Mouse (Mus musculus): ENCODE measurements around the gene Srd5a1. TPM values are rescaled to one million over a fixed set of nuclear protein-coding genes. Genes with fewer than 3 reads are reported as not detected.

The Srd5a1 gene
- polyA plus RNA-seq, 1 experiment, result 14.9 TPM

- Histone ChIP-seq H3K27ac (ENCODE audit: insufficient read depth, low read length) (no peak overlapping the region), H3K27me3 (ENCODE audit: control insufficient read depth, insufficient read depth, low read length) (no peaks in the 10 kb centered on the region), H3K4me1 (ENCODE audit: control insufficient read depth, insufficient read depth, low read length) (peaks cover 7% of the 10 kb centered on the region; the same call in 1 of the 2 replicates), H3K4me3 (replicated peaks; ENCODE audit: insufficient read depth, low read depth, low read length) (no peak overlapping the region)
- 27% methylated on average over 12 of the region's 12 CpGs for WGBS
- peak in 1 of 2 experiments; percentile 14 for DNase-seq
- TF ChIP-seq CTCF (IDR thresholded peaks at IDR 0.05; ENCODE audit: borderline replicate concordance, insufficient read depth, low read depth, low read length) (no peak), POLR2A (IDR thresholded peaks at IDR 0.05; ENCODE audit: borderline replicate concordance, insufficient read depth, low read length) (no peak)
Observed at GRCm38 (mm10) chr13:69543595-69543994, 67.6 kb downstream of the Srd5a1 start.

GRCm38 (mm10) chr13:69542571-69543352, 68.5 kb downstream of the Srd5a1 start:
- DNase-seq, result no peak
- no peaks in the 10 kb centered on the region for H3K27me3 ChIP-seq (ENCODE audit: control insufficient read depth, insufficient read depth, low read length)
- TF ChIP-seq CTCF (IDR thresholded peaks at IDR 0.05; ENCODE audit: borderline replicate concordance, insufficient read depth, low read depth, low read length) (no peak), POLR2A (IDR thresholded peaks at IDR 0.05; ENCODE audit: borderline replicate concordance, insufficient read depth, low read length) (no peak)
- no peak overlapping the region for H3K4me3 ChIP-seq (replicated peaks; ENCODE audit: insufficient read depth, low read depth, low read length)
- H3K4me1 ChIP-seq (ENCODE audit: control insufficient read depth, insufficient read depth, low read length), result peaks cover 7% of the 10 kb centered on the region; the same call in 1 of the 2 replicates
- no peak overlapping the region for H3K27ac ChIP-seq (ENCODE audit: insufficient read depth, low read length)
- 57% methylated on average over 17 of the region's 17 CpGs for WGBS

- H3K27me3 ChIP-seq (ENCODE audit: control insufficient read depth, insufficient read depth, low read length), result no peaks in the 10 kb centered on the region
Observed at GRCm38 (mm10) chr13:69541776-69542175, 69.5 kb downstream of the Srd5a1 start.

GRCm38 (mm10) chr13:69541209-69541608, 70.0 kb downstream of the Srd5a1 start:
- no peaks in the 10 kb centered on the region for H3K27me3 ChIP-seq (ENCODE audit: control insufficient read depth, insufficient read depth, low read length)
- H3K27ac ChIP-seq (ENCODE audit: insufficient read depth, low read length), result no peak overlapping the region
- H3K4me1 ChIP-seq (ENCODE audit: control insufficient read depth, insufficient read depth, low read length), result peaks cover 7% of the 10 kb centered on the region; the same call in 1 of the 2 replicates
- no peak for TF ChIP-seq POLR2A (IDR thresholded peaks at IDR 0.05; ENCODE audit: borderline replicate concordance, insufficient read depth, low read length)
- no peak for TF ChIP-seq CTCF (IDR thresholded peaks at IDR 0.05; ENCODE audit: borderline replicate concordance, insufficient read depth, low read depth, low read length)
- peak; percentile 41 to 52 for DNase-seq
- 9% methylated on average over 6 of the region's 6 CpGs for WGBS
- no peak overlapping the region for H3K4me3 ChIP-seq (replicated peaks; ENCODE audit: insufficient read depth, low read depth, low read length)

More at GRCm38 (mm10) chr13:69541776-69542175, 69.5 kb downstream of the Srd5a1 start:
- no peak for DNase-seq
- Histone ChIP-seq H3K4me3 (replicated peaks; ENCODE audit: insufficient read depth, low read depth, low read length) (no peak overlapping the region), H3K4me1 (ENCODE audit: control insufficient read depth, insufficient read depth, low read length) (peaks cover 7% of the 10 kb centered on the region; the same call in 1 of the 2 replicates), H3K27ac (ENCODE audit: insufficient read depth, low read length) (no peak overlapping the region)
- TF ChIP-seq POLR2A (IDR thresholded peaks at IDR 0.05; ENCODE audit: borderline replicate concordance, insufficient read depth, low read length), result no peak
- TF ChIP-seq CTCF (IDR thresholded peaks at IDR 0.05; ENCODE audit: borderline replicate concordance, insufficient read depth, low read depth, low read length), result no peak
- 59% methylated on average over 10 of the region's 10 CpGs for WGBS

- no peak for TF ChIP-seq POLR2A (IDR thresholded peaks at IDR 0.05; ENCODE audit: borderline replicate concordance, insufficient read depth, low read length)
- TF ChIP-seq CTCF (IDR thresholded peaks at IDR 0.05; ENCODE audit: borderline replicate concordance, insufficient read depth, low read depth, low read length), result no peak
- no peak overlapping the region for H3K27ac ChIP-seq (ENCODE audit: insufficient read depth, low read length)
- 51% methylated on average over 4 of the region's 4 CpGs for WGBS
Observed at GRCm38 (mm10) chr13:69538327-69538726, 72.9 kb downstream of the Srd5a1 start.

GRCm38 (mm10) chr13:69537366-69537765, 73.9 kb downstream of the Srd5a1 start:
- Histone ChIP-seq H3K27me3 (ENCODE audit: control insufficient read depth, insufficient read depth, low read length) (no peaks in the 10 kb centered on the region), H3K27ac (ENCODE audit: insufficient read depth, low read length) (no peak overlapping the region), H3K4me3 (replicated peaks; ENCODE audit: insufficient read depth, low read depth, low read length) (no peak overlapping the region), H3K4me1 (ENCODE audit: control insufficient read depth, insufficient read depth, low read length) (peaks cover 9% of the 10 kb centered on the region; the same call in 1 of the 2 replicates)
- DNase-seq, result no peak
- 51% methylated on average over 7 of the region's 7 CpGs for WGBS
- TF ChIP-seq POLR2A (IDR thresholded peaks at IDR 0.05; ENCODE audit: borderline replicate concordance, insufficient read depth, low read length) (no peak), CTCF (IDR thresholded peaks at IDR 0.05; ENCODE audit: borderline replicate concordance, insufficient read depth, low read depth, low read length) (no peak)

More at GRCm38 (mm10) chr13:69538327-69538726, 72.9 kb downstream of the Srd5a1 start:
- Histone ChIP-seq H3K4me3 (replicated peaks; ENCODE audit: insufficient read depth, low read depth, low read length) (no peak overlapping the region), H3K27me3 (ENCODE audit: control insufficient read depth, insufficient read depth, low read length) (no peaks in the 10 kb centered on the region), H3K4me1 (ENCODE audit: control insufficient read depth, insufficient read depth, low read length) (peaks cover 9% of the 10 kb centered on the region; the same call in 1 of the 2 replicates)
- DNase-seq, result no peak

- Histone ChIP-seq H3K27ac (ENCODE audit: insufficient read depth, low read length) (no peak overlapping the region), H3K27me3 (ENCODE audit: control insufficient read depth, insufficient read depth, low read length) (no peaks in the 10 kb centered on the region), H3K4me1 (ENCODE audit: control insufficient read depth, insufficient read depth, low read length) (peaks cover 14% of the 10 kb centered on the region), H3K4me3 (replicated peaks; ENCODE audit: insufficient read depth, low read depth, low read length) (no peak overlapping the region)
- DNase-seq, result peak in 1 of 2 experiments; percentile 20
- TF ChIP-seq POLR2A (IDR thresholded peaks at IDR 0.05; ENCODE audit: borderline replicate concordance, insufficient read depth, low read length), result no peak
- TF ChIP-seq CTCF (IDR thresholded peaks at IDR 0.05; ENCODE audit: borderline replicate concordance, insufficient read depth, low read depth, low read length), result no peak
- 70% methylated on average over 4 of the region's 4 CpGs for WGBS
Observed at GRCm38 (mm10) chr13:69536021-69536420, 75.2 kb downstream of the Srd5a1 start.
